Mouse (Mus musculus) retina, postnatal 7 days (tissue): ENCODE measurements at regions not wholly inside any gene's neighbourhood (a gene's known extent, or its start where the extent isn't known, plus 50 kb on each side); places are given as distances from the start of the nearest gene placed in this dataset.
"Not testable (repeated sequence)": the region's sequence is repeated elsewhere in the genome, so short reads cannot be mapped to it uniquely, and the experiment has no call there.

Experiments
- DNase-seq: peaks from one replicate; pipeline ENCODE4 v3.0.0-alpha.2; 2012; ENCODE audit warnings: low read depth, low spot score

GRCm38 (mm10) chr17:85886237-85886636 is 198.2 kb upstream of the Six2 start:
- DNase-seq: no peak

GRCm38 (mm10) chr17:85881636-85882170 is 193.6 kb upstream of the Six2 start:
- no peak for DNase-seq

DNA sequence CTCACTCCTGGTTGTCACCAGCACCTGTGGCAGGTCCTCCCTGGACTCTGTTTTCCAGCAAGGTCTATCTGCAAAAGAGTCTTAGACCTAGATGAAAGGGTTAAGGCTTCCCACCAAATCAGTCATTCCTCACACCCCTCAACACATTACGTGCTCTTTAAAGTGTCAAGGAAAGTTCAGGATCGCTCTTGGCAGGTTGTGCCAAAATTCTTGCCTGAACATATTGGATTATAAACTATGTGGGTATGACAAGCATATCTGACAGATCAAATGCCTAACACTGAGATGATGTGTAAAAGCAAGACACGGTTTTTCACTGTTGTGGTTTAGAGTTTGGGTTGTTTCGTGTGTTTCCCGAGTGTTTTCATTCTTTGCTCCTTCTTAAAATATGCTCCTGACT is 193.0 kb upstream of the Six2 start:
- no peak for DNase-seq

DNA sequence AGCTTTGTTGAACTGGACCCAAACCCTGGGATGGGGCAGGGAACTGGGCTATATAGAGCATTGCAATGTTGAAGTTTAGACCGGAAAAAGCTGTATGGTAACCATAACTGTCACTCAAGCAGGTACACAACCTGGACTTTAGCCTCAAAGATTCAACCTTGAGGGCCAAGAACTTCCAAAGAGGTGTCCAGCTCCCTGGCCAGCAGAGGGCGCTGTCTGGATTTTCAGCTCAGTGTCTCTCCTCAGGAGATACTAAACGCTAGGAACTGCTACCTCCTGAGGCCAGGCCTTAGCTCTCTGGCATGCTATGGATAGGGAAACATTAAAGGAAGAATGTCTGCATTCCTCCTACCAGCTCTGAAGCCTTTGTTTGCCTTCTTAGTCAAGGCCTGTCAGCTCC is 189.4 kb upstream of the Six2 start:
- DNase-seq: no peak

- no peak for DNase-seq
These were observed 188.8 kb upstream of the Six2 start for GRCm38 (mm10) chr17:85876853-85877252.

DNA sequence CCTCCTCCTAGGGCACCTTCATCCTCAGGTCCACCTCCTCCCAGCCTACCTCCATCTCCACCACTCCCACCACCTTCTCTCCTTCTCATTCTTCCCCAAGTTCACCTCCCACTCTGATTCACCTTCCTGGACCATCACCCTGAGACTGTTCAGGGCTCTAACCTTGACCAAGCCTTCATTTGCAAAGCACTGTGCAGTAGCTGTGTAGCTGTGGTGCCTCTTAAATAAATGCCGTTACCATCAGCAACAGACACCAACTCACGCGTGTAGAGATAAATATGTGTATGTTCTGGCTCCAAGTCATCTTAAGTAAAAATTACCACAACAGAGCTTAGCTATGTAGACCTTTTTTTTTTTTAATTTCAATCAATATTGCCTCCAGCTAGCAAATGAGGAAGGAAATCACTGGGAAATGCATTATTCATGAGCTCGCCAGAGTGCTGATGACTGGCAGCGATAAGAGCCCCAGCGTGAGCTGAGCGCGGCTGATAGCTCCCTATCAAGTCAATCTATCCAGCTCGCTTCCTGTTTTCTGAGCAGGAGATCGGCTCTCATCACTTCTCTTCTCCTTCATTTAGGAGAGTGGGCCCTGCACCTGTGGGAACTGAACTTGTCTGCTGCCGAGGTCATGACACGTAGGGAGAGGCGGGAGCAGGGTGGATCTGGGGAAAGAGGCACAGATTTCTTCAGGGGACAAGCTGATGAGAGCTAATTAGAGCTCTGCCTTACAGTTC is 185.9 kb upstream of the Six2 start:
- DNase-seq: no peak

GRCm38 (mm10) chr17:85872903-85873413 is 184.9 kb upstream of the Six2 start:
- no peak for DNase-seq

DNA sequence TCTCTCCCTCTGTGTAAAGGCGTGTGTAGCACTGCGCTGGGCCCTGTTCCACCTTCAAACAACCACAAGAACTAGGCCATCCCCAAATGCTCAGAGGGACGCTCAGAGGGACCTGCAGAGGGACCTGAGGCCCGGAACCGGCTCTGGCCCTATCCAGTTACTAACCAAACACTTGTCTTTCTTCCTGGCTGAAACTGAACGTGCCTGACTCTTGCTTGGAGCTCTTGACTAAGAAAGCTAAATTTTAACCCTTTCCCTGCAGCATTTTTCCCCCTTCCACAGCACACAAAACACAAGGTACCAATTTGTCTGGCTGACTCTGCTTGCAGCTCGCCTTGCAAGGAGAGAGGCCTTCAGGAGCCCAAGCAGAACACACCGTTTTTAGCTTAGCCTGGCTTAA is 182.3 kb upstream of the Six2 start:
- DNase-seq: no peak

DNA sequence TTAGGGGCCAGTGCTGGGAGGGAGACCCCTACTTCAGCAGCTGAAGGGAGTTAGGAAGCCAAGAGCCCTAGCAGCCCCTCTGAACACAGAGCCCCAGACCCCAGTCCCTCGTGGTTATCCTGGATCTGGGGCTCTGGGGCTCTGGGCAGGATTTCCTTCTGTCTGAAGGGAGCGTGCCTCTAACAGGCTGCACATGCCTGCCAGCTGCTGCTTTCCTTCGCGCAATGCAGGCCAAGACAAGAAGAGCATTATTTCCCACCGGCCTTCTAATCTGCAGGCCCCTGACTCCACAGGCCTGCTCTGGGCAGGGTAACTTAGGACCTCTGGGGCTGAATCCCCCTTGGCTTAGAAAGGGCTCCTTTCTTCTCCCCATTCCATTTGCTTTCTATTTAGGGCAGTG is 181.1 kb upstream of the Six2 start:
- DNase-seq: no peak

DNA sequence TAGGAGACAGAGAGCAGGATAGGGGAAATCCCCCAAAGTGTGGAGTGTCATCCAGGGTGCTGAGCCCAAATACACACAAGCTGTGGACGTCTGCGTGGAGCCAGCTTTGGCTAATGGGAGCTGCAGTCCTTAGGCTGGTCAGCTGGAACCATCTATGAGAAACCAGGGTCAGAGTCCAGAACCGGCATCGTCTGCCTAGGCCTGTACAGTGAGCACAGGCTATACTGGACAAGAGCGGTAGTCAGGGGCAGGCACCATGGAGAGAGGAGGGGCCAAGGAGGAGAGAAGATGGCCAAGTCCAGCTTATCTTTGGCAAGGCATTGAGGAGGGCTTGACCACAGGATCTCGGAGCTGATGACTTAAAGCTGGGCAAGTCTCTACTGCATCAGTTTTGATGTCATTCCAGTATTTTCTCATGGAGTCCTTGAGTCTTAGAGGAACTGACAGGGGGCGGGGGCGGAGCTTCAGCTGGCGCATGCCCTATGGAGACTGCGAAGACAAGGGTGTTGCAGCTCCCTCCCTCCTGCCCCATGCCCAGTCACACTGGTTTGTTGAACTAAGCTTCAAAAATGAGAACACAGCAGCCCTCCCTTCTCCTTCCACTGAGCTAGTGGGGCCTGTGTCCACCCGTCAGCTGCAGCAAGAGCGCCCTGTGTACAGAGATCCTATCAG is 180.0 kb upstream of the Six2 start:
- DNase-seq: no peak

- no peak for DNase-seq
These were observed 178.5 kb upstream of the Six2 start for GRCm38 (mm10) chr17:85866581-85866980.

DNA sequence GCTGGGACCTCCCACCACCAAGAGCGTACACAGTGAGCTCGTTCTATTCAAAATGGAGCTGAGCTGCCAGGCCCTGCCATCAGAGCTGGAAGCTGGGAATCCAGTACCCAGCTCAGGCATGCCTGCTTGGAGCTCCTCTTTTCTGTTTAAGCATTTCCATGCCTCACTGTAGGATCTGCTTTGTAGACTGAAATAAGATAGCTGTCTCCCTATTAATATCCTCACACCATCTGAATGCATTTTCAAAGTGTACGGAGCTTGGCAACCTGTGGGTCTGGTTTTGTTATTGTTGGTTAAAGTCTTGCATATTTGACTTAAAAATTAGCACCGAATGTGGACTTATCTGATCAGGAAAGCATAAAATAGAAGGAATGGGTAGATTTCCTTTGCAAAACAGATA is 177.9 kb upstream of the Six2 start:
- DNase-seq: no peak

DNA sequence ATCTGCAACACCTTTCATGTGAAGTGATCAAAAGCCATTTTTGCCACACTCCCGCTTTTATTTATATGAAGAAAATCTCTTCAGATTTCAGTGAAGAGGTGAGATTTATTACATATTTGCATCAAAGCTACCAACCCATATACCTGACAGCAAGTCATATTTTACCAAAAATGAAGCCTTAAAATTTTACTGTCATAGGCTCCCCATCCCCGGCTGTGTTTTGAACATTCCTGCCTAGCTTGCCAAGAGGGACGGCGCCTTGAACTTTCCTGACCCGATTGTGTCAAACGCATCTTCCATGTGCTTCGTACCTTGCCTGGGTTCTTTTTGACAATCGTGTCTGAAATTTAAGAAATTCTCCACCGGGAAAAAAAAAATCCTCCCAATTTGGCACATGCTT is 173.3 kb upstream of the Six2 start:
- no peak for DNase-seq

- no peak for DNase-seq
These were observed 172.7 kb upstream of the Six2 start for GRCm38 (mm10) chr17:85860797-85861196.

DNA sequence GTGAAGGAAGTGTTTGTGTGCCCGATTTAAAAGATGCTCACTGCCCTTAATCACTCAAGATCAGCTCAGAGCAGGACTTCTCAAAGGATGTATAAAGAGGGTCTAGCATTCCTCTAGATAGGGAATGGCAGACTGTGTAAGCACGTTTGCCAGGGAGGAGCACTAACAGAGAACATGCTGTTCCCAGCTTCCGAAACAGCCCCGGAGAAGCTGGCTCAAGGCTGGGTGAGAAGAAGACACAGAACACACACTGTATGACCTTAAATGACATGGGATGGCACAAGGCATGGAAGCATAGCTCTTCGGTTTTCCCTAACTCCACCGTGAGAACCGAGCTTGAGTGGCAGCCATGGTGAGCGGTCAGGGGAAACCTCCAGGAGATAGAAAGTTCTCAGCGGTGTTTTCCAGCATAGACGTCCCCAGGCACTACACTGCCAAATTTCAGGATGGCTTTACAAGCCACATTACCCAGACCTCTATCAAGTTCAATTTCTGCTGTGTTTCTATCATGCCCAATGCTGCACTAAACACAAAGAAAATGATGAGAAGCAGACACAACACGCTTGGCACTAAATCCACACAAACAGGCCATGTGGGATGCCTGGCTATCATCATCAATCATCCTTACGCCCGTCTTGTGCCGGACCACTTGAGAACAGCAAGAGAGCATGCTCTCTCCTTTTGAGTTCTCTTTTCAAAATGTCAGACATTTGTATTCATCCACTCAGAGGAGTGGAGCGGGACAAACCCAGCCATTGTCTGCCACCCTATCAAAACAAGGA is 172.0 kb upstream of the Six2 start:
- DNase-seq: no peak

- DNase-seq: no peak
These were observed 170.4 kb upstream of the Six2 start for GRCm38 (mm10) chr17:85858516-85858915.

- DNase-seq: peak; percentile 24
These were observed 169.8 kb upstream of the Six2 start for GRCm38 (mm10) chr17:85857705-85858472.

DNA sequence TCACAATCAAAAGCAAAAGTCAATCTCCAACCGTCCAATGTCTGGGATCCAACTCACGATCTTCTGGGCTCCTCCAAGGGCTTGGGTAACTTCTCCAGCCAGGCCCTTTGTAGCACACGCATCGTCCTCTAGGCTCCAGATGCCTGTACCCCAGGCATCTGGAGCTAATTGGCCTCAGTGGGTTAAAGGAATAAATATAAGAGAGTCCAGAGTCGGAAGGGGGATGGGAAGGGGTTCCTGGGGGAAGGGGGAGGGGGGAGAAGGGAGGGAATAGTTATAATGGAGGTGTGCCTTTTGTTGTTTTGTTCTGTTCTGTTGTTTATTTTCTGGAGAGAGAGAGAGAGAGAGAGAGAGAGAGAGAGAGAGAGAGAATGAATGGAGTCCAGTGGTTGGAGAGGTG is 168.8 kb upstream of the Six2 start:
- not testable (repeated sequence) for DNase-seq

DNA sequence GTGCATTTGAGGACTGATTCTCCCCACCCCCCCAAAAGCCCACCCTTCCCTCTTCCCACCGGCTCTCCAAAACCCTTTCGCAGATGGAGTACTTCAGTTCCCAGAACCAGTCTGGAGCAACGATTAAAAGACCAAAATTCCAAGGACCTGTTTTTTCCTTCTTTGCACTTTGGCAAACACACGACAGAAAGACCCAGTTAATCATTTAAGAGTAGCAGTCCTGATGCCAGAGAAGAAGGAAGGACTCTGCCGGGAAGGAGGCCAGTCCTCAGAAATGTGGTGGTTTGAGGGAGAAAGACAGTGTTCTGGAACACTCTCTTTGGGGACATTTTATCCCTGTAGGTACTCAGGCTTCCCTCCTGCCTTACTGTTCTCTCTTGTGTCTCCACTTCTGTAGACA is 165.1 kb upstream of the Six2 start:
- no peak for DNase-seq

- DNase-seq: no peak
These were observed 160.5 kb upstream of the Six2 start for GRCm38 (mm10) chr17:85848526-85848925.

DNA sequence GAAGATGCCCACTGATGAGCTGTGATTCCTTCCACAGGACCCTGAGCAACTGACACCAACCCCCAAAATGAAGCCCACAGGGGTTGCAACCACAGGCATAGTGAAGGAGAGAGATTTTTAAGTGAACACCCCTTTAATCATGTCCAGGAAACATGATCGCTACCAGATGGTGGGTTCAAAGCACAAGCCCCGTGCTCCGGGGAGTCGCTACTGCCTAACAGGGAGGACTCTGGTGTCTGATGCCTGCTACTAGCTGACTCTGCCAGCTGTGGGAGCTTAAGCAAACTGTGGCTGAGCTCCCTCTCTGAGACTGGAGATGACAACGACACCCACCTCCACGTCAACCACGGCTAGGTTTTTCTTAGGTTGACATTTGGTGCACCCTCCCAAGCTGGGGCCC is 159.7 kb upstream of the Six2 start:
- DNase-seq: no peak
